Mouse (Mus musculus) ES-E14 (cell line): ENCODE data around the gene Mbd4.

ENCODE experiments used
- CHD2 ChIP-seq: IDR thresholded peaks from 2 replicates; pipeline ENCODE4 v1.6.1; 2014; ENCODE audit warnings: mild to moderate bottlenecking, low read depth, low read length, inconsistent platforms
- HCFC1 ChIP-seq: IDR thresholded peaks from 2 replicates; pipeline ENCODE4 v1.6.1; 2012; ENCODE audit warnings: low read length, inconsistent platforms, borderline replicate concordance; ENCODE audit not compliant: insufficient read depth
- ZNF384 ChIP-seq: IDR thresholded peaks from 2 replicates; pipeline ENCODE4 v1.6.1; 2012; ENCODE audit warnings: low read depth, low read length, inconsistent platforms

GRCm38 (mm10) chr6:115902545-115902944, 49.4 kb upstream of the Mbd4 start:
- TF ChIP-seq CHD2, result no peak
- no peak for TF ChIP-seq ZNF384
- no peak for TF ChIP-seq HCFC1
